22 mouse cellular contexts compared by ENCODE assay signal in genomic region chr2:159079836-159080235, GRCm38 (mm10).
A peak's percentile ranks its signal among the peaks of the same experiment; 100 is the strongest.
DNase-seq lines count a peak whose midpoint lies in the region; ATAC-seq lines count a peak whose summit lies in the region.
"Had no signal": no experiment of that assay in that cellular context is flagged by ENCODE, and none has a peak within 500 bp of the region (broad histone marks: within the 10 kb centered on the region; RNA-seq: fewer than 3 reads in every experiment).

No protein-coding gene starts in this region.

- H3K4me2 ChIP-seq in forebrain, embryonic 15.5 days (replicated peaks): no peak overlapping the region
- no peak overlapping the region for H3K4me2 ChIP-seq in forebrain, embryonic 13.5 days
- no peak overlapping the region for H3K4me2 ChIP-seq in heart, embryonic 12.5 days
- H3K4me2 ChIP-seq in heart, embryonic 11.5 days: no peak overlapping the region
- no peak overlapping the region for H3K4me2 ChIP-seq in midbrain, embryonic 11.5 days
- H3K4me2 ChIP-seq in midbrain, embryonic 16.5 days (ENCODE audit: low read length): no peak overlapping the region

- no peak overlapping the region for H3K9ac ChIP-seq in forebrain, embryonic 15.5 days (replicated peaks)
- no peak overlapping the region for H3K9ac ChIP-seq in forebrain, embryonic 13.5 days
- no peak overlapping the region for H3K9ac ChIP-seq in heart, embryonic 12.5 days
- H3K9ac ChIP-seq in heart, embryonic 11.5 days (ENCODE audit: low read depth, low read length): no peak overlapping the region
- H3K9ac ChIP-seq in midbrain, embryonic 11.5 days (ENCODE audit: low read length): no peak overlapping the region
- no peak overlapping the region for H3K9ac ChIP-seq in midbrain, embryonic 16.5 days (ENCODE audit: low read depth, low read length)

- no peaks in the 10 kb centered on the region for H3K9me3 ChIP-seq in forebrain, embryonic 15.5 days
- H3K9me3 ChIP-seq in forebrain, embryonic 13.5 days (replicated peaks): no peaks in the 10 kb centered on the region
- H3K9me3 ChIP-seq in heart, embryonic 12.5 days (replicated peaks): no peaks in the 10 kb centered on the region
- no peaks in the 10 kb centered on the region for H3K9me3 ChIP-seq in heart, embryonic 10.5 days
- H3K9me3 ChIP-seq in heart, embryonic 11.5 days (replicated peaks; ENCODE audit: control insufficient read depth, low read length): no peaks in the 10 kb centered on the region
- no peaks in the 10 kb centered on the region for H3K9me3 ChIP-seq in midbrain, embryonic 11.5 days (ENCODE audit: control insufficient read depth, low read length)
- H3K9me3 ChIP-seq in midbrain, embryonic 16.5 days (replicated peaks; ENCODE audit: control insufficient read depth, low read length, poor library complexity, severe bottlenecking): no peaks in the 10 kb centered on the region

- no peaks in the 10 kb centered on the region for H3K36me3 ChIP-seq in forebrain, embryonic 15.5 days
- H3K36me3 ChIP-seq in forebrain, embryonic 13.5 days (ENCODE audit: poor library complexity, severe bottlenecking): no peaks in the 10 kb centered on the region
- H3K36me3 ChIP-seq in heart, embryonic 12.5 days: no peaks in the 10 kb centered on the region
- H3K36me3 ChIP-seq in heart, embryonic 10.5 days: no peaks in the 10 kb centered on the region
- H3K36me3 ChIP-seq in heart, embryonic 11.5 days (ENCODE audit: control insufficient read depth, insufficient read depth, low read length): no peaks in the 10 kb centered on the region
- H3K36me3 ChIP-seq in midbrain, embryonic 11.5 days (ENCODE audit: control insufficient read depth, insufficient read depth, low read length): no peaks in the 10 kb centered on the region
- H3K36me3 ChIP-seq in midbrain, embryonic 16.5 days (ENCODE audit: control insufficient read depth, insufficient read depth, low read length): no peaks in the 10 kb centered on the region
- H3K36me3 ChIP-seq: G1E had no signal

- peaks cover 7% of the 10 kb centered on the region for H3K4me1 ChIP-seq in forebrain, embryonic 15.5 days
- H3K4me1 ChIP-seq in forebrain, embryonic 13.5 days: peaks cover 12% of the 10 kb centered on the region; the same call in 1 of the 2 replicates
- no peaks in the 10 kb centered on the region for H3K4me1 ChIP-seq in heart, embryonic 12.5 days (replicated peaks)
- no peaks in the 10 kb centered on the region for H3K4me1 ChIP-seq in heart, embryonic 10.5 days
- H3K4me1 ChIP-seq in heart, embryonic 11.5 days (ENCODE audit: control insufficient read depth, insufficient read depth, low read length): no peaks in the 10 kb centered on the region
- H3K4me1 ChIP-seq in midbrain, embryonic 11.5 days (ENCODE audit: control insufficient read depth, insufficient read depth, low read length): no peaks in the 10 kb centered on the region; the same call in 1 of the 2 replicates
- no peaks in the 10 kb centered on the region for H3K4me1 ChIP-seq in midbrain, embryonic 16.5 days (ENCODE audit: control insufficient read depth, insufficient read depth, low read length)

- no peak overlapping the region for H3K4me3 ChIP-seq in forebrain, embryonic 15.5 days
- H3K4me3 ChIP-seq in forebrain, embryonic 13.5 days: no peak overlapping the region
- H3K4me3 ChIP-seq in heart, embryonic 12.5 days: no peak overlapping the region
- H3K4me3 ChIP-seq in heart, embryonic 10.5 days: no peak overlapping the region
- no peak overlapping the region for H3K4me3 ChIP-seq in heart, embryonic 11.5 days (ENCODE audit: low read depth, low read length)
- H3K4me3 ChIP-seq in midbrain, embryonic 11.5 days (ENCODE audit: low read depth, low read length): no peak overlapping the region
- no peak overlapping the region for H3K4me3 ChIP-seq in midbrain, embryonic 16.5 days (ENCODE audit: low read depth, low read length)

- H3K27me3 ChIP-seq in forebrain, embryonic 15.5 days: no peaks in the 10 kb centered on the region
- H3K27me3 ChIP-seq in forebrain, embryonic 13.5 days: no peaks in the 10 kb centered on the region
- no peaks in the 10 kb centered on the region for H3K27me3 ChIP-seq in heart, embryonic 12.5 days (replicated peaks)
- no peaks in the 10 kb centered on the region; the same call in 1 of the 2 replicates for H3K27me3 ChIP-seq in heart, embryonic 10.5 days (ENCODE audit: insufficient read depth, poor library complexity, severe bottlenecking)
- no peaks in the 10 kb centered on the region for H3K27me3 ChIP-seq in heart, embryonic 11.5 days (ENCODE audit: control insufficient read depth, insufficient read depth, low read length)
- H3K27me3 ChIP-seq in midbrain, embryonic 11.5 days (ENCODE audit: control insufficient read depth, insufficient read depth, low read length): no peaks in the 10 kb centered on the region
- H3K27me3 ChIP-seq in midbrain, embryonic 16.5 days (ENCODE audit: control insufficient read depth, insufficient read depth, low read depth, low read length): no peaks in the 10 kb centered on the region
- H3K27me3 ChIP-seq: CH12.LX, Patski had no signal

- ATAC-seq in forebrain, embryonic 15.5 days (replicated peaks): no peak
- ATAC-seq in forebrain, embryonic 13.5 days: no peak
- no peak for ATAC-seq in heart, embryonic 12.5 days (ENCODE audit: insufficient number of reproducible peaks, low FRiP score)
- no peak for ATAC-seq in heart, embryonic 11.5 days (replicated peaks; ENCODE audit: insufficient number of reproducible peaks, low FRiP score, low TSS enrichment)
- ATAC-seq in midbrain, embryonic 11.5 days (ENCODE audit: low FRiP score): no peak
- ATAC-seq in midbrain, embryonic 16.5 days: no peak
- ATAC-seq: activated CD4-positive, CD25-positive, alpha-beta regulatory T cell, adult 4 months; CD4-positive, CD25-positive, alpha-beta regulatory T cell, adult 4 months; Patski had no signal

- H3K27ac ChIP-seq in forebrain, embryonic 15.5 days (replicated peaks): peak overlapping the region; percentile 70; the same call in 1 of the 2 replicates
- no peak overlapping the region for H3K27ac ChIP-seq in forebrain, embryonic 13.5 days
- no peak overlapping the region for H3K27ac ChIP-seq in heart, embryonic 12.5 days (ENCODE audit: poor library complexity, severe bottlenecking)
- H3K27ac ChIP-seq in heart, embryonic 10.5 days: no peak overlapping the region
- H3K27ac ChIP-seq in heart, embryonic 11.5 days (ENCODE audit: low read depth, low read length): no peak overlapping the region
- H3K27ac ChIP-seq in midbrain, embryonic 11.5 days (ENCODE audit: low read depth, low read length): no peak overlapping the region
- H3K27ac ChIP-seq in midbrain, embryonic 16.5 days (ENCODE audit: low read length): no peak overlapping the region

- DNase-seq in heart, adult 11 months: peak; percentile 64
- DNase-seq in heart, embryonic 10.5 days (ENCODE audit: low spot score): peak; percentile 45
- peak; percentile 62 for DNase-seq in midbrain, embryonic 11.5 days (ENCODE audit: low spot score, missing footprints)
- DNase-seq: adrenal gland, adult 2 months; adrenal gland, adult 8-10 months; adrenal gland, postnatal 10 days; adrenal gland, postnatal 14 days; adrenal gland, postnatal 25 days; adrenal gland, postnatal 36 days; B cell, adult 2 months; cerebellum, adult 11 months; cerebellum, adult 11-12 months had no signal

- WGBS in forebrain, embryonic 15.5 days: 80% methylated on average over 7 of the region's 7 CpGs
- 81% methylated on average over 7 of the region's 7 CpGs for WGBS in forebrain, embryonic 13.5 days
- WGBS in heart, embryonic 12.5 days: 70% methylated on average over 7 of the region's 7 CpGs
- 77% methylated on average over 7 of the region's 7 CpGs for WGBS in heart, embryonic 10.5 days
- WGBS in heart, embryonic 11.5 days (ENCODE audit: insufficient replicate concordance): 69% methylated on average over 7 of the region's 7 CpGs
- WGBS in midbrain, embryonic 11.5 days: 91% methylated on average over 7 of the region's 7 CpGs
- WGBS in midbrain, embryonic 16.5 days: 82% methylated on average over 7 of the region's 7 CpGs
